Mouse (Mus musculus) lung, postnatal 0 days (tissue): Measurements from ENCODE around the gene Zfp53.
"Not testable (repeated sequence)": the region's sequence is repeated elsewhere in the genome, so short reads cannot be mapped to it uniquely, and the experiment has no call there.

Source experiments
- CTCF ChIP-seq: IDR thresholded peaks from 2 replicates; pipeline ENCODE4 v1.5.1; 2016; ENCODE audit warnings: antibody characterized with exemption, mild to moderate bottlenecking
- EP300 ChIP-seq: IDR thresholded peaks from 2 replicates; pipeline ENCODE4 v1.6.1; 2016; ENCODE audit warnings: antibody characterized with exemption, mild to moderate bottlenecking, control low read depth

GRCm38 (mm10) chr17:21474729-21475128 lies 14.1 kb upstream of the Zfp53 start:
- not testable (repeated sequence) for TF ChIP-seq CTCF, EP300
